Mouse (Mus musculus): ENCODE measurements around the gene Trim40. TPM values are rescaled to one million over a fixed set of nuclear protein-coding genes. Genes with fewer than 3 reads are reported as not detected.
"Not testable (repeated sequence)": the region's sequence is repeated elsewhere in the genome, so short reads cannot be mapped to it uniquely, and the experiment has no call there.

Gene Trim40
- polyA plus RNA-seq, 1 experiment from 2014 or later = not detected

DNA sequence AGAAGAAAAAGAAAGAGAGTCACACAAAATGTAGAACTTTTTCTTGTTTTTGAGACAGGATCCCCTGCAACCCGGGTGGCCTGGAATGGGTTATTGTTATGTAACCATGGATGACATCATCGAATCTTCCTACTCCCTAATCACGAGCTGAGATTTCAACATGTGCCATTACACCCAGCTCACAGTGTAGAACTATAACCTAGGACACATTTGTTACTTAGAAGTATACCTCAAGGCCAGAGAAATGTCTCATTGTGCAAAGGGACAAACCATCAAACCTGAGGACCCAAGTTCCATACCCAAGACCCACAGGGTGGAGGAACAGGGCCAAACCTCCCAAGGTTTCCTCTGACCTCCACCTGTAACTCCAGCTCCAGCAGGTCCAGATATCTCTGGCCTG lies 13.7 kb upstream of the Trim40 start:
- Histone ChIP-seq H3K79me2 (ENCODE audit: inconsistent target) (no peaks in the 10 kb centered on the region), H3K36me3 (ENCODE audit: inconsistent target) (no peaks in the 10 kb centered on the region), H3K27ac (no peak overlapping the region), H3K4me3 (ENCODE audit: inconsistent target) (no peak overlapping the region)
- WGBS (ENCODE audit: missing documents) = 37% methylated on average over 3 of the region's 3 CpGs

DNA sequence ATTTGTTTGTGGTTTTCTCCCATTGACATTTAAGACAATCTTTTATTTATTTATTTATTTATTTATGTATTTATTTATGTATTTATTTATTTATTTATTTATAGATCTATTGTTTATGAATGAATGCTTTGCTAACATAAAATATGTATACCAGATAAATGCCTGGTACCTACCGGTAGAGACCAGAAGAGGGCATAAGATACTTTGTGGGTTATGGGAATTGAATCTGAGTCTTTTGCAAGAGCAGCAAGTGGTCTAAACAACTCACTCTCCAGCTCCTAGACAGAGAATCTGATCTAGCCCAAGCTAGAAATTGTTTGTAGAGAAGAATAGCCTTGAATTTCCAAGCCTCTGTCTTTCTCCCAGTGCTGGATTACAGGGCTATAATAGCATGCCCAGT lies 10.8 kb upstream of the Trim40 start:
- Histone ChIP-seq H3K79me2 (ENCODE audit: inconsistent target) (no peaks in the 10 kb centered on the region), H3K4me3 (ENCODE audit: inconsistent target) (no peak overlapping the region), H3K27ac (no peak overlapping the region), H3K36me3 (ENCODE audit: inconsistent target) (no peaks in the 10 kb centered on the region)
- 42% methylated on average over 1 of the region's 1 CpGs for WGBS (ENCODE audit: missing documents)

DNA sequence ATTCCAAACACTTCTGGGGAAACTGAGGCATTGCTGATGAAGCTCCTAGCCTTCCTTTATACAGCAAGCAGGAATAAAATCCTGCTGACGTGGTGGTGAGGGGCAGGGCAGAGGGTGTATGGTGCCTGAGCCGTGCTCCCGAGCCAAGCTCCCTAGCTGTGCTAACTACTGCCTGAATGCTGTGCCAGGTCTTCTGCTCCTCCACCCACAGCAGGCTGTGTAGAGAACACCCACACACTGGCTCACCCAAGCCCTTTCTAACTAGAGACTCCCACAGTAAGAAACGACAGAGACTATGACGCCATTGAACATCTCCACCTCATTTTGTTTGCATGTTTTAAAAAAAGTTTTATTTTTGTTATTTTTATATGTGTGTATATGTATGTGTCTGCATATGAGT lies 10.1 kb upstream of the Trim40 start:
- H3K36me3 ChIP-seq (ENCODE audit: inconsistent target) = no peaks in the 10 kb centered on the region
- H3K4me3 ChIP-seq (ENCODE audit: inconsistent target) = no peak overlapping the region
- H3K79me2 ChIP-seq (ENCODE audit: inconsistent target) = no peaks in the 10 kb centered on the region
- 91% methylated on average over 5 of the region's 5 CpGs for WGBS (ENCODE audit: missing documents)
- H3K27ac ChIP-seq = no peak overlapping the region

DNA sequence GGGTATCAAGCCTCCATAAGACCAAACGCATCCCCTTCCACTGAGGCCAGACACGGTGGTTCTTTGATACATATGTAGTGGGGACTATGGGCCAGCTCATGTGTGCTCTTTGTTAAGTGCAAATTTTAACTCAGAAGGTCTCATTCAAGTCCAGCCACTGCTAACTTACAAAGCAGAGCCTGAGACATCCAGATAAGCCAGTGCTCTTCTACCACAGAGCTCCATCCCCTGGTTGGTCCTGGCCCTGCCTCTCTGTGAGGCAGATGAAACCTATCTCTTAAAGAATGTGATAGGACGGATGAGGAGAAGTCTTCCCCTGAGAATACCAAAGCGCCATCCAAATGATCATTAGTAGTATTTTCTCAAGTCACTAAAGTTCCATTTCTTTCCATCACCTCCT lies 9.5 kb upstream of the Trim40 start:
- Histone ChIP-seq H3K79me2 (ENCODE audit: inconsistent target) (no peaks in the 10 kb centered on the region), H3K4me3 (ENCODE audit: inconsistent target) (no peak overlapping the region), H3K27ac (no peak overlapping the region), H3K36me3 (ENCODE audit: inconsistent target) (no peaks in the 10 kb centered on the region)
- 94% methylated on average over 4 of the region's 4 CpGs for WGBS (ENCODE audit: missing documents)

DNA sequence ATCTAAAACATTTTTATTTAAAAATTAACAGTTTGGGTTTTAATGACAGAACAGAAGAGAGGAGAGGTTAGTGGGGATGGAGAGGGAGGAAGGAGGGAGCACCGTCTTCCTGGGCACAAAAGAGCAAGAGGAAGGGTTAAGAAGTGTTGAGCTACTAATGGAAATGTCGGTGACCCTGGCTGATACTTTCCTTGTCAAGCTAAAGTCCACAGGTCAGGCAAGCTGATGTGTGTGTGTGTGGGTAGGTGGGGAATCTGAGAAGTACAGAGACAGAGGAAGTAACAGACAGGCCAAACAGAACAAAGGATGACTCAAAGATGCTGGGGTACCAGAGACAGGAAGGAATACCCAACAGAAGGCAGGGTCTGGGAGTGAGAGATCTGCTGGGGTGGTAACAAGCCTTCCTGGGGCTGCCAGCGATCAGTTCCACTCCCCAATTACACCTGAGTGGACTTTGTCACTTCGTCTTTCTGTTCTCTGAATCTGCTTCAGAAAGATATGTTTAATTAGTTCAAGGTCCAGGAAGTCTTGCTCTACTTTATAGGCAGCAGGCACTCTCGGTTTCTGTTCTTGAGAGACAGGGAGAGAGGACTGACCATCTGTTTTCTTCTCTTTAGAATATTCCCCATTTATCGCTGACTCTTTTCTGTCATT lies 7.8 kb upstream of the Trim40 start, which contains the start of gene Trim31:
Trim31 (plus strand) TSS at position 567 of the 654 bp plus-strand sequence.
- Histone ChIP-seq H3K79me2 (ENCODE audit: inconsistent target) (no peaks in the 10 kb centered on the region), H3K4me3 (ENCODE audit: inconsistent target) (no peak within 1 kb of the TSS), H3K27ac (no peak within 1 kb of the TSS), H3K36me3 (ENCODE audit: inconsistent target) (no peaks in the 10 kb centered on the region)
- 80% methylated on average over 6 of the region's 6 CpGs for WGBS (ENCODE audit: missing documents)

DNA sequence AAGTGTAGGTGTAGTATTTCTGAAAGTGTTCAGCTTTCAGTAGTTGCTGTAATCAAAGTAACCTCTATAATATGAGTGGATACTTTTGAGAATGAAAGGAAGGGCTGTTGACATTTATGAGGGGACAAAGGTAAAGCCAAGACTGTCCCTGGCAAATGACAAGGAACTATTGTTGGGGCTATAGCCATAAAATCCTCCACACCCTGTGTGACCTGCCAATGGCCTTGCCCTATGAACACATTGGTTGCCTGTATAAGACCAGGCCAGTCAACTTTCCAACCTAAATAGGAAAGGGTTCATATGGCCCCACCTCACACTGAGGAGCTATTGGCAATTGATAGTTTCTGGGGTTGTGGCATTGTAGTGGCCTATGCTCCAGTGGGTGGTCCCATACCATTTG lies 7.1 kb upstream of the Trim40 start:
- Histone ChIP-seq H3K4me3 (ENCODE audit: inconsistent target) (no peak overlapping the region), H3K79me2 (ENCODE audit: inconsistent target) (no peaks in the 10 kb centered on the region), H3K36me3 (ENCODE audit: inconsistent target) (no peaks in the 10 kb centered on the region), H3K27ac (no peak overlapping the region)

DNA sequence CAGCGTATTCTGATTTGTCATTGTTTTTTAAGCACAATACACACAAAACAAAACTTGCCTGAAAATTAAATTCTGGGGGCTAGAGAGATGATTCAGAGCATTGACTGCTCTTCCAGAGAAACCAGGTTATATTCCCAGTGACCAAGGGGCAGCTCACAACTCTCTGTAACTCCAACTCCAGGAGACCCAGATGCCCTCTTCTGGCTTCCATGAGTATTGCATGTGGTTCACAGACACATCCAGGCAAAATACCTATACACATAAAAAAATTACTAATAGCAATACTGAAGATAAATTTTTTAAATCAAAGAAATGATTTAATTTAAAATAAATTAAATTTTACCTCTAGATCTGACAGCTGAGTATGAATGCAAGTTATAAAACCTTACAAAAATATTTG lies 6.7 kb upstream of the Trim40 start:
- Histone ChIP-seq H3K27ac (no peak overlapping the region), H3K79me2 (ENCODE audit: inconsistent target) (no peaks in the 10 kb centered on the region), H3K36me3 (ENCODE audit: inconsistent target) (no peaks in the 10 kb centered on the region), H3K4me3 (ENCODE audit: inconsistent target) (no peak overlapping the region)
- WGBS (ENCODE audit: missing documents) = 89% methylated on average over 1 of the region's 1 CpGs

DNA sequence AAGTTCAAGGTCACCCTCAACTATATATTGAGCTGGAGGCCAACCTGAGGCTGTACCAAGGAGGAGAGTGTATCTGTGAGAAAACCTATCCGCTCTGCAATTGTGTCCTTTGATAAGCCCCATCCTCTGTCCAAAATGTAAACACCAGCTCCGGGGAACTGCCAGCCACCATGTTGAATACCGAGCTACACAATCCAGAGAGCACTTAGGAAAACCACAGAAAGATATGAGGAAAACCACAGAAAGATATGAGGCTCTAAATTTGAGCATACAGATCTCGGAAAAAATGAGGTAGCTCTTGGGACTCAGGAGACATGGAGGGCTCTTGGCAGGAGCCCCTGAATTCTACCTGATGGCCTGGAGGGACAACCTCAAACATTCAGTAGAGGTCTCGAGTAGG lies 3.5 kb upstream of the Trim40 start:
- 53% methylated on average over 5 of the region's 5 CpGs for WGBS (ENCODE audit: missing documents)
- Histone ChIP-seq H3K36me3 (ENCODE audit: inconsistent target) (no peaks in the 10 kb centered on the region), H3K79me2 (ENCODE audit: inconsistent target) (no peaks in the 10 kb centered on the region), H3K4me3 (ENCODE audit: inconsistent target) (no peak overlapping the region), H3K27ac (no peak overlapping the region)

DNA sequence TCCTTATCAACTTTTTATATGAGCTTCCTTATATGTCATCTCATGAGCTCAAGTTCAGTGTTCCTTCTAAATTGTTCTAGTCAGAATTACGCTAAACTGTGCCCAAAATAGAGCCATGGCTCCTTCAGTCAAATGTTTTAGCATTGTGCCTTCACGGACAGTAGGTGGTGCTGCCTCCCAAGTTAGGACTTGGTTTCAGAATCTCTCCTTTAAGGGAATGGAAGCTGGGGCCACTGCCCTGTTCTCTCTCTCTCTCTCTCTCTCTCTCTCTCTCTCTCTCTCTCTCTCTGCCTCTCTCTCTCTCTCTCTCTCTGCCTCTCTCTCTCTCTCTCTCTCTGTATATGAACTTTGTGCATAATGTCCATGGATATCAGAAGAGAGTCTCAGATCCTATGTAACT lies 2.4 kb upstream of the Trim40 start:
- Histone ChIP-seq H3K36me3 (ENCODE audit: inconsistent target) (no peaks in the 10 kb centered on the region), H3K27ac (no peak overlapping the region), H3K79me2 (ENCODE audit: inconsistent target) (no peaks in the 10 kb centered on the region), H3K4me3 (ENCODE audit: inconsistent target) (no peak overlapping the region)
- WGBS (ENCODE audit: missing documents) = 3% methylated on average over 2 of the region's 2 CpGs

DNA sequence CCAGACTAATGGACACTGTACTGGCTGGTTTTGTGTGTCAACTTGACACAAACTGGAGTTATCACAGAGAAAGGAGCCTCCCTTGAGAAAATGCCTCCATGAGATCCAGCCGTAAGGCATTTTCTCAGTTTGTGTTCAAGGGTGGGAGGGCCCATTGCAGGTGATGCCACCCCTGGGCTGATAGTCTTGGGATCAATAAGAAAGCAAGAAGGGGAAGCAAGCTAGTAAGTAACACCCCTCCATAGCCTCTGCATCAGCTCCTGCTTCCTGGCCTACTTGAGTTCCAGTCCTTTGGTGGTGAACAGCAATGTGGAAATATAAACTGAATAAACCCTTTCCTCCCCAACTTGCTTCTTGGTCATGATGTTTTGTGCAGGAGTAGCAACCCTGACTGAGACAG lies 1.6 kb upstream of the Trim40 start:
- not testable (repeated sequence) for H3K79me2 ChIP-seq (ENCODE audit: inconsistent target); H3K4me3 ChIP-seq (ENCODE audit: inconsistent target); H3K36me3 ChIP-seq (ENCODE audit: inconsistent target); H3K27ac ChIP-seq
- WGBS (ENCODE audit: missing documents) = 94% methylated on average over 1 of the region's 1 CpGs

DNA sequence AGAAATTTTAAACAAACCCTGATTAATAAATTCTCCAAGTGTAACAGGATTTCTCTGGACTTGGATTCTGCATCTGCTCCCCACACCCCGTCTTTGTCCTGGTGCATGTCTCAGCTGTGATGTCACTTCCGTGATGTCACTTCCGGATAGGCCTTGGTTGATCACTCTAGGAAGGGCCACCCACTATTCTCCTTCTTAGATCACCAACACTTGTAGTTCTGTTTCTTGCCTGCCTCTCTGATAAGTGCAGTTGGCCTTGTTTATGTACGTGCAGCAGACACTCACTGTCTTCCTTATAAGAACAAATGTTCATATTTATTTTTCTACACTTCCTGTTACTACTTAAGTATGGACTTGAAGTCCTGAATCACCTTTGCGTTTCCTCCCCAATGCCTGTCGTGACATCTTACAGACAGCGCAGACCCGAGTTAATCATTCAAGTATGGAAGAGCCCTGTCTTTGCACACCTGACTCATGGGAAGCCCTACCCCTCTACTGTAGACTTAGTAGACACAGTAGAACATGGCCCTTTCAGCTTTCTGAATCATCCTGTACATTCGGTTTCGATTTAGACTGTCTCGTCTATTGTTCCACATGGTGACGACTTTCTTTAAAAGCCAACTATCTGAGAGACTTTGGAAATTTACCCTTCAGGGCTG lies 4.7 kb downstream of the Trim40 start:
- H3K27ac ChIP-seq = no peak overlapping the region
- no peaks in the 10 kb centered on the region for H3K79me2 ChIP-seq (ENCODE audit: inconsistent target)
- 92% methylated on average over 12 of the region's 12 CpGs for WGBS (ENCODE audit: missing documents)
- no peaks in the 10 kb centered on the region for H3K36me3 ChIP-seq (ENCODE audit: inconsistent target)
- H3K4me3 ChIP-seq (ENCODE audit: inconsistent target) = no peak overlapping the region

DNA sequence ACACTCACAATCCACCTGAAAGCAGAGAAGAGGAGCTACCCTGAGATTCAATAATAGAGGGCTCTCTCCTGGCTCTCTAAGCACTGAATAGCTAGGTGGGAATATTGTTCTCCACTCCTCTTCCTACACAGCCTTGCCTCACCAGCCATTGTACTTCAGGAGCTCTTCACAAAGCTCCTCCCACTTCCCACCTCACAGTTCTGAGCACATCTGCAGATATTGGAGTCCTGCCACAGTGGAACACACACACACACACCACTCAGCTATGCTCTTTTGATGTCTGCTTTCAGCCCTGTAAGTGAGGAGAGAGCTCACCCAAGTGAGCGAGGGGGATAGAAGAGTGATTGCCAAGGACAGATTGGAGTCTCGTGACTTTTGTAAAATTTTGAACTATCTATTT lies 6.6 kb downstream of the Trim40 start:
- 79% methylated on average over 2 of the region's 2 CpGs for WGBS (ENCODE audit: missing documents)
- Histone ChIP-seq H3K27ac (no peak overlapping the region), H3K4me3 (ENCODE audit: inconsistent target) (no peak overlapping the region), H3K36me3 (ENCODE audit: inconsistent target) (no peaks in the 10 kb centered on the region), H3K79me2 (ENCODE audit: inconsistent target) (no peaks in the 10 kb centered on the region)

DNA sequence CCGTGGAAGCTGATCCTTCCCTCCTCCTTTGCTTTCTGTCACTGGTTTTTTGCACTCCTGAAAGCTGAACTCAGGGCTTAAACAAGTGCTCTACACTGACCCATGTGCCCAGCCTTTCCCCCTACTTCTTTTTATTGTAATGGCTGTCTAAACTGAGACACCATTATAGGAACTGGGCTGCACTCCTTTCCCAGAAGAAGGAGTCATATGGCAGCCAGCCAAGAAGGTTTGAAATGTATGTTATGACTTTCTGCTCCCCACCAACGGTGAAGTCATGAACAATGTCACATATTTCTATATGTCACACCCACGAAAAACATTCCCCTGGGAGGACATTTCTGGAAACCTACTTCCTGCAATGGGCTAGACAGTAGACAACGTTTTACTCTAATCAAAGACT lies 15.3 kb downstream of the Trim40 start:
- Histone ChIP-seq H3K36me3 (ENCODE audit: inconsistent target) (no peaks in the 10 kb centered on the region), H3K79me2 (ENCODE audit: inconsistent target) (no peaks in the 10 kb centered on the region), H3K27ac (no peak overlapping the region), H3K4me3 (ENCODE audit: inconsistent target) (no peak overlapping the region)
- 67% methylated on average over 4 of the region's 4 CpGs for WGBS (ENCODE audit: missing documents)

DNA sequence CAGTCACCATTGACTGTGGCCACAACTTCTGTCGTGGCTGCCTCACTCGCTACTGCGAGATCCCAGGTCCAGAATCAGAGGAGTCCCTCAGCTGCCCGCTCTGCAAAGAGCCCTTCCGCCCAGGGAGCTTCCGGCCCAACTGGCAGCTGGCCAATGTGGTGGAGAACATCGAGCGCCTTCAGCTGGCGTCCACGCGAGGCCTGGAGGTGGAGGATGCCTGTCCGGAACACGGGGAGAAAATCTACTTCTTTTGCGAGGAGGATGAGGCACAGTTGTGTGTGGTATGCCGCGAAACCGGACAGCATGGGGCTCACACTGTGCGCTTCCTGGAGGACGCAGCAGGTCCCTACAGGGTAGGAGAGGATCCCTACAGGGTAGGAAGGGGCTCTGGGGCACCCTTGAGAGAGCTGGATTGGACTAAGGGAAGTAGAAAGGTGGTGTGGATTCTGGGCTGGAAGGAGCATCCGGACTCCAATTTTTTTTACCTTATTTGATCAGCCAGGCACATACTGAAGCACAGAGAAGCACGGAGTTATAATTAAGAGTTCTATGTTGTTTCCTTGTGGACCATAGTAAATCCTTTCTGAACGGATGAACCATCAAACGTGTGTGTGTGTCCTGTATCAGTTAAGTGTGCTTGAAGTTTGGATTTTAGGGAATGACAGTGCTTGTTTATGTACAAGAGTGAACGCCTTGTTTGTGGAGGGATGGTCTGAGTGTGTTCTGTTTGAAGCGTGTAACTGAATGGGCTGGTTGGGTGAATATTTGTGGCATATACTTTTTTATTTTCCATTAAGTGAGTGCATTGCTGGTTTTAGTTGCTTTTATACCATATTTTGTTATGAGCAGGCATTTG lies 19.7 kb downstream of the Trim40 start:
- 80% methylated on average over 25 of the region's 25 CpGs for WGBS (ENCODE audit: missing documents)
- no peak overlapping the region for H3K27ac ChIP-seq
- no peaks in the 10 kb centered on the region for H3K36me3 ChIP-seq (ENCODE audit: inconsistent target)
- no peak overlapping the region for H3K4me3 ChIP-seq (ENCODE audit: inconsistent target)
- no peaks in the 10 kb centered on the region for H3K79me2 ChIP-seq (ENCODE audit: inconsistent target)

DNA sequence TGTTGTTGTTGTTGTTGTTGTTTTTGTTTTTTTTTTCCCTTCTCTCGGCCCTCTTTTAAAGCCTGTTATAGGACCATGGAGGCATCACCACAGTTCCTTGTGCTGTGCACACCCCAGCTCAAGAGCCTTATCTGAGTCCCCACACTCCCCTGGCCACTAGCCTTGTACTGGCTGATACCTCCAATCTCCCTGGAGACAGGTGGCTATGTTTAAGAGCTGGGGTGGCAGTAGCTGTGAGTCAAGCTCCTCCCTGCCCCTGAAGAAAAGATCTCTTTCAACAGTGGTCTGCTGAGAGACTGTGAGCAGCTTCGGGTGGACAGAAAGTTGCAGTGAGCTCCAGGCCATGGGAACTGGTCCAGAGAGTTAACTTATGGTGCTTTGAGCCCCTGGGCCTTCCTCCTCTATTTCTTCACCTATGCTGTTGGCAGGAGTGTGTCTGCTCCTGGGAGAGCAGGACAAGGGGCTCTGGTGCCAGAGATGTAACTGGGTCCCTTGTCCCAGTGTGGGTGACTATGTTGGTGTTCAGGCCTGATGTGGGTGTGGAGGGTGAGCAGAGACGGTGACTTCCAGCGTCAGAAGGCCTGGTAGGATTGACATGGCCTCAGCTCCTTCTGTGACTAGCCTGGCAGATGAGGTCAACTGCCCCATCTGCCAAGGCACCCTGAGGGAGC lies 20.5 kb downstream of the Trim40 start, which contains the start of gene Trim10:
Trim10 (plus strand) TSS at position 291 of the 671 bp plus-strand sequence.
- Histone ChIP-seq H3K79me2 (ENCODE audit: inconsistent target) (no peaks in the 10 kb centered on the region), H3K4me3 (ENCODE audit: inconsistent target) (no peak within 1 kb of the TSS), H3K27ac (no peak within 1 kb of the TSS), H3K36me3 (ENCODE audit: inconsistent target) (no peaks in the 10 kb centered on the region)
- WGBS (ENCODE audit: missing documents) = 95% methylated on average over 3 of the region's 4 CpGs

Measured in macrophage (primary cell).